ENCODE assay signal across 13 mouse cellular contexts in the genomic region with DNA sequence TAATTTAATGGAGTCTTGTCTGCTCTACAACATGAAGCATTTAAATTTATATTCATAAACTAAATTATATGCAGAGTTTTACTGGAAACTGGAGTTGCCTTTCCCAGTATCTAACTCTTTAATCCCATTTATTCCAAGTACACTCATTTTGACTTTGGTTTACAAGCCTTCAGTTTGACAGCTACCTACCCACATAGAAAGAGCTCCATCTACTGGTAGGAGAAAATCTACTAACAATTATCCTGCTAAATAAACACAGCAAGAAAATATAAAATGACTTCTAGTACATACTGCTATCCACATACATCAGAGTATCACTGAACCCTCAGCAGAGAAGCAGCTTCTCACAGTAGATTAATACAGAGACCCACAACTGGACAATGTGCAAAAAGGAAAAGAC. TPM values are rescaled to one million over a fixed set of nuclear protein-coding genes. Genes with fewer than 3 reads are reported as not detected.
DNase-seq lines count a peak whose midpoint lies in the region; ATAC-seq and TF ChIP-seq lines count a peak whose summit lies in the region.
"Had no signal": no experiment of that assay in that cellular context is flagged by ENCODE, and none has a peak within 500 bp of the region (broad histone marks: within the 10 kb centered on the region; RNA-seq: fewer than 3 reads in every experiment).

No protein-coding gene starts in this region.

- no peaks in the 10 kb centered on the region for H3K27me3 ChIP-seq in heart, postnatal 0 days (ENCODE audit: control insufficient read depth, insufficient read depth, low read length)
- no peaks in the 10 kb centered on the region for H3K27me3 ChIP-seq in lung, embryonic 14.5 days (ENCODE audit: insufficient read depth, low read length)

- DNase-seq in heart, postnatal 0 days (ENCODE audit: low spot score): no peak
- no peak for DNase-seq in heart, adult 11 months
- peak; percentile 26 for DNase-seq in lung, embryonic 14.5 days
- DNase-seq in lung, adult 18-20 months: no peak
- DNase-seq in ES-CJ7 (ENCODE audit: low read depth, low spot score): peak; percentile 30
- peak; percentile 35 for DNase-seq in c-Kit-positive CD71-positive TER-119-positive erythroid progenitor cells, embryonic 14.5 days (ENCODE audit: low spot score)
- no peak for DNase-seq in left cerebral cortex, postnatal 4 days
- DNase-seq: adrenal gland, postnatal 36 days; cerebellum, adult 9-11 months; kidney, postnatal 10 days; lung, postnatal 4 days had no signal

- no peak for ATAC-seq in heart, postnatal 0 days (ENCODE audit: insufficient read depth, low read depth)
- ATAC-seq in lung, embryonic 14.5 days (ENCODE audit: insufficient read depth): no peak
- ATAC-seq in megakaryocyte-erythroid progenitor cell, adult 5-6 weeks (replicated peaks; ENCODE audit: low FRiP score, low TSS enrichment, poor library complexity, severe bottlenecking): no peak
- ATAC-seq: forebrain, embryonic 16.5 days had no signal

- no peak overlapping the region for H3K4me2 ChIP-seq in heart, postnatal 0 days (ENCODE audit: low read depth, low read length)
- no peak overlapping the region for H3K4me2 ChIP-seq in lung, embryonic 14.5 days

- peak; percentile 29 for TF ChIP-seq CTCF in heart, postnatal 0 days (IDR thresholded peaks at IDR 0.05; ENCODE audit: low read depth)
- TF ChIP-seq CTCF in lung, embryonic 14.5 days (IDR thresholded peaks at IDR 0.05; ENCODE audit: low read depth): peak; percentile 21; the same call in 1 of the 2 replicates

- no peaks in the 10 kb centered on the region for H3K9me3 ChIP-seq in heart, postnatal 0 days (replicated peaks; ENCODE audit: control insufficient read depth, low read length)
- H3K9me3 ChIP-seq in lung, embryonic 14.5 days (ENCODE audit: low read depth, low read length): no peaks in the 10 kb centered on the region

- no peak overlapping the region for H3K9ac ChIP-seq in heart, postnatal 0 days (replicated peaks; ENCODE audit: low read depth, low read length)
- no peak overlapping the region for H3K9ac ChIP-seq in lung, embryonic 14.5 days

- no peak overlapping the region for H3K4me3 ChIP-seq in heart, postnatal 0 days (ENCODE audit: low read depth, low read length)
- no peak overlapping the region for H3K4me3 ChIP-seq in lung, embryonic 14.5 days (ENCODE audit: low read depth, low read length)

- no peak for TF ChIP-seq EP300 in heart, postnatal 0 days (IDR thresholded peaks at IDR 0.05; ENCODE audit: low read depth)

- no peaks in the 10 kb centered on the region for H3K4me1 ChIP-seq in heart, postnatal 0 days (ENCODE audit: control insufficient read depth, insufficient read depth)
- H3K4me1 ChIP-seq in lung, embryonic 14.5 days (ENCODE audit: insufficient read depth): no peaks in the 10 kb centered on the region

- H3K27ac ChIP-seq in heart, postnatal 0 days (ENCODE audit: low read depth): no peak overlapping the region
- H3K27ac ChIP-seq in lung, embryonic 14.5 days (ENCODE audit: low read depth): no peak overlapping the region

- intact Hi-C loops in left cerebral cortex, postnatal 4 days (cut with DNase I): no loop called here

- H3K36me3 ChIP-seq in heart, postnatal 0 days (replicated peaks; ENCODE audit: control insufficient read depth, insufficient read depth, low read length): no peaks in the 10 kb centered on the region
- H3K36me3 ChIP-seq in lung, embryonic 14.5 days (ENCODE audit: insufficient read depth): 0 out of 2 replicates have a peak, but pooled peaks cover 4% of the 10 kb centered on the region

RNA-seq across cellular contexts. Expression of a gene that starts 9.3 kb away (rescaled TPM):
- 26.2 and 34.8 TPM in 2 replicates for total RNA-seq in heart, postnatal 0 days (2014; rRNA removed; ENCODE audit: low replicate concordance)
- polyA plus RNA-seq in heart, postnatal 0 days (2015; fragmentation: Nextera tagmentation; extraction: Ambion mirVana): 7.4 and 7.9 TPM in 2 replicates
- 21.5 and 23.3 TPM in 2 replicates for polyA plus RNA-seq in lung, embryonic 14.5 days (2014; fragmentation: Nextera tagmentation; extraction: Ambion mirVana)
- 10 to 100 TPM; 45.6 to 48.6 TPM for total RNA-seq in left cerebral cortex, postnatal 4 days (2021)
- 12.0 and 13.1 TPM in 2 replicates for total RNA-seq in megakaryocyte-erythroid progenitor cell, adult 5-6 weeks (2014; fragmentation: Nextera tagmentation)
- total RNA-seq in megakaryocyte-erythroid progenitor cell, adult 5-6 weeks (2017): 22.0 and 24.5 TPM in 2 replicates

Comparison
In these comparisons a context has a peak if more than half of its experiments do, and no peak if none do; other contexts are left out.
1. DNase-seq: peak in lung, embryonic 14.5 days (single experiment), ES-CJ7 (single experiment) and c-Kit-positive CD71-positive TER-119-positive erythroid progenitor cells, embryonic 14.5 days (single experiment); none in heart, postnatal 0 days (single experiment), heart, adult 11 months (single experiment), lung, adult 18-20 months (0 of 2) and left cerebral cortex, postnatal 4 days (single experiment).